Mouse (Mus musculus): ENCODE data around the gene Slc22a5. TPM values are rescaled to one million over a fixed set of nuclear protein-coding genes. Genes with fewer than 3 reads are reported as not detected.
A peak's percentile ranks its signal among the peaks of the same experiment; 100 is the strongest.
"Not testable (repeated sequence)": the region's sequence is repeated elsewhere in the genome, so short reads cannot be mapped to it uniquely, and the experiment has no call there.

Slc22a5 gene
- polyA plus RNA-seq (2012; rRNA removed) (11.4 and 13.2 TPM in 2 replicates), polyA plus RNA-seq (2014; fragmentation: Nextera tagmentation; extraction: Ambion mirVana) (8.9 TPM in 2 replicates)

DNA sequence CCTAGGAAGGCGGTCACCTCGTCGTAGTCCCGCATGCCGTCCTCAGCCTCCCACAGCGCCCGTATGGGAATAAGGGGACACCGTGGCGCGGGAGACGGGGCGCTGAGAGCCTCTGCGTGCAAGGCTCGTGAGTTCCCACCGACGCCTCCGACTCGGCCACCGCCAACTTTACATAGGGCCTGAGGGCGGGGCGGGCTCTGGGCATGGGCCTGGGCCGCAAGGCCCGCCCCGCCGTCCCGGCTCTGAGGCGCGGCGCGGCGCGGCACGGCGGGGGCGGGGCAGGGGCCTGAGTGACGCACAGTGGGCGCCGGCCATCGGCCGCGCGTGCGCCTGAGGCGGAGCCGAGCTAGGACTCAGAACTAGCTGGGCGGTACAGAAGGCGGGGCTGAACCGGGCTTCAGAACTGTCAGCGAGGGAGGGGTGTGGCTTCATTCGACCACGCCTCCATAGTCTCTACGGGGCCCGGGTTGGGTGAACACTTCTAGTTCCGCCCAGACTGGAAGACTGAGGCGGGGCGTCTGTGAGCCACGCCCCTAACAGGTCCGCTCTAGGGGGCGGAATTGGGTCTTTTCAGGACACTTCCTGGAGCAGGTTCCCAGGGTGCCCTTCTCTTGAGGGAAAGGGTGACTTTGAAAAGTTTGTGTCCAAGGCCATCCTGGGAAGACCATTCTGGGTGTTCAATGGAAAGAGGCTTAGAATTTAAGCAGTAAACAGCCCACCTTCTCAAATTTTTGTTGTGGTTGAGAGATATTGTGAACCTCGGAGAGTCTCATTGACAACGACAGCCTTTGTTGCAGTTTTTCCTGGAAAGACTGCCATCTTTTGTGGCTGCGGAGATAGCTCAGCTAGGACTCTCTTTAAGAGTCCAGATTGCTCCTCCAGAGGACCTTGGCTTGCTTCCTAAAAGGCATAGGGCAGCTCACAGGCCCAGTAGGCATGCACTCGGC lies at the start of gene Slc22a5:
TSS of gene Slc22a5 (minus strand) at position 156 of the 947 bp plus-strand sequence.
- TF ChIP-seq POLR2A (IDR thresholded peaks at IDR 0.05; ENCODE audit: borderline replicate concordance, extremely low read depth, insufficient read depth, insufficient read length): 0 out of 2 replicates have a peak, but pooled peaks have one; percentile 39
- peak; percentile 99 for ATAC-seq (ENCODE audit: low FRiP score, low read depth)
- H3K27ac ChIP-seq (replicated peaks; ENCODE audit: low read depth, low read length): 0 out of 2 replicates have a peak within 1 kb of the TSS, but pooled peaks have one; percentile 19

GRCm38 (mm10) chr11:53931944-53932318 lies 40.5 kb upstream of the Slc22a5 start:
- not testable (repeated sequence) for H3K27me3 ChIP-seq (ENCODE audit: control insufficient read depth, insufficient read depth, low read length); H3K9me3 ChIP-seq (ENCODE audit: control insufficient read depth, low read length); DNase-seq (ENCODE audit: low spot score); H3K9ac ChIP-seq (ENCODE audit: low read depth, low read length, severe bottlenecking); H3K4me1 ChIP-seq (ENCODE audit: control insufficient read depth, insufficient read depth, low read length); H3K36me3 ChIP-seq (ENCODE audit: control insufficient read depth, insufficient read depth, low read length); ATAC-seq (ENCODE audit: low FRiP score, low read depth); H3K4me2 ChIP-seq (replicated peaks; ENCODE audit: low read depth, low read length, severe bottlenecking); H3K27ac ChIP-seq (replicated peaks; ENCODE audit: low read depth, low read length); H3K4me3 ChIP-seq (replicated peaks; ENCODE audit: low read length)
- 59% methylated on average over 2 of the region's 4 CpGs for WGBS

More for the DNA sequence above, at the start of gene Slc22a5:
- Histone ChIP-seq H3K4me3 (replicated peaks; ENCODE audit: low read length) (peak within 1 kb of the TSS; percentile 57), H3K4me1 (ENCODE audit: control insufficient read depth, insufficient read depth, low read length) (peaks cover 9% of the 10 kb centered on the region; the same call in 1 of the 2 replicates), H3K9me3 (ENCODE audit: control insufficient read depth, low read length) (no peaks in the 10 kb centered on the region), H3K4me2 (replicated peaks; ENCODE audit: low read depth, low read length, severe bottlenecking) (peak within 1 kb of the TSS; percentile 87), H3K9ac (ENCODE audit: low read depth, low read length, severe bottlenecking) (peak within 1 kb of the TSS; percentile 66), H3K27me3 (ENCODE audit: control insufficient read depth, insufficient read depth, low read length) (no peaks in the 10 kb centered on the region), H3K36me3 (ENCODE audit: control insufficient read depth, insufficient read depth, low read length) (no peaks in the 10 kb centered on the region)
- WGBS: 4% methylated on average over 58 of the region's 63 CpGs
- peak; percentile 99 for DNase-seq (ENCODE audit: low spot score)

- no peak for ATAC-seq (ENCODE audit: low FRiP score, low read depth)
- no peak overlapping the region for H3K4me2 ChIP-seq (replicated peaks; ENCODE audit: low read depth, low read length, severe bottlenecking)
- WGBS: 32% methylated on average over 17 of the region's 17 CpGs
- no peaks in the 10 kb centered on the region for H3K27me3 ChIP-seq (ENCODE audit: control insufficient read depth, insufficient read depth, low read length)
- TF ChIP-seq POLR2A (IDR thresholded peaks at IDR 0.05; ENCODE audit: borderline replicate concordance, extremely low read depth, insufficient read depth, insufficient read length): no peak
- H3K27ac ChIP-seq (replicated peaks; ENCODE audit: low read depth, low read length): no peak overlapping the region
- no peaks in the 10 kb centered on the region for H3K36me3 ChIP-seq (ENCODE audit: control insufficient read depth, insufficient read depth, low read length)
- H3K9ac ChIP-seq (ENCODE audit: low read depth, low read length, severe bottlenecking): no peak overlapping the region
- H3K4me1 ChIP-seq (ENCODE audit: control insufficient read depth, insufficient read depth, low read length): no peaks in the 10 kb centered on the region
- H3K4me3 ChIP-seq (replicated peaks; ENCODE audit: low read length): no peak overlapping the region
- peak; percentile 12 for DNase-seq (ENCODE audit: low spot score)
- H3K9me3 ChIP-seq (ENCODE audit: control insufficient read depth, low read length): no peaks in the 10 kb centered on the region
These were observed 39.9 kb upstream of the Slc22a5 start for GRCm38 (mm10) chr11:53931091-53931943.

DNA sequence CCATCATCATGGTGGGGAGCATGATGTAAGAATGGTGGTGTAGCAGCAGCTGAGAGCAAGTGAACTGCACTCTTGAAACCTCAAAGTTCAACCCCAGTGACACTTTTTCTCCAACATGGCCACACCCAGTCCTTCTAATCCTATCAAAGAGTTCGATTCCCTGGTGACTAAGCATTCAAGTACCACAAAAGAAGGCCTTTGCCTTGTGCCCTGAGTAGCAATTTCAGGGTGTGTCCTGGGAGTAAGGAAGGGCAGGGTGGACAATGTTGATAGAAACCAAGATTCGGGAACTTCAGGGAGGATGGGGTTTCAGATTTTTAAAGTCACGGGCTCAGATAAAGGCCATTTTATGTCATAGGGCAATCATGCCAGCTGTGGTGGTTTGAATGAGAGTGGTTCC lies 38.3 kb upstream of the Slc22a5 start:
- DNase-seq (ENCODE audit: low spot score): no peak
- TF ChIP-seq POLR2A (IDR thresholded peaks at IDR 0.05; ENCODE audit: borderline replicate concordance, extremely low read depth, insufficient read depth, insufficient read length): no peak
- WGBS: 83% methylated on average over 3 of the region's 3 CpGs
- no peaks in the 10 kb centered on the region for H3K4me1 ChIP-seq (ENCODE audit: control insufficient read depth, insufficient read depth, low read length)
- H3K36me3 ChIP-seq (ENCODE audit: control insufficient read depth, insufficient read depth, low read length): no peaks in the 10 kb centered on the region
- no peak overlapping the region for H3K27ac ChIP-seq (replicated peaks; ENCODE audit: low read depth, low read length)
- H3K9ac ChIP-seq (ENCODE audit: low read depth, low read length, severe bottlenecking): no peak overlapping the region
- H3K4me3 ChIP-seq (replicated peaks; ENCODE audit: low read length): no peak overlapping the region
- no peak for ATAC-seq (ENCODE audit: low FRiP score, low read depth)
- no peak overlapping the region for H3K4me2 ChIP-seq (replicated peaks; ENCODE audit: low read depth, low read length, severe bottlenecking)
- H3K27me3 ChIP-seq (ENCODE audit: control insufficient read depth, insufficient read depth, low read length): no peaks in the 10 kb centered on the region
- H3K9me3 ChIP-seq (ENCODE audit: control insufficient read depth, low read length): no peaks in the 10 kb centered on the region

- no peak overlapping the region for H3K9ac ChIP-seq (ENCODE audit: low read depth, low read length, severe bottlenecking)
- H3K9me3 ChIP-seq (ENCODE audit: control insufficient read depth, low read length): no peaks in the 10 kb centered on the region
- DNase-seq (ENCODE audit: low spot score) (no peak), ATAC-seq (ENCODE audit: low FRiP score, low read depth) (no peak)
- 64% methylated on average over 3 of the region's 3 CpGs for WGBS
- no peaks in the 10 kb centered on the region for H3K4me1 ChIP-seq (ENCODE audit: control insufficient read depth, insufficient read depth, low read length)
- H3K36me3 ChIP-seq (ENCODE audit: control insufficient read depth, insufficient read depth, low read length): no peaks in the 10 kb centered on the region
- H3K4me2 ChIP-seq (replicated peaks; ENCODE audit: low read depth, low read length, severe bottlenecking): no peak overlapping the region
- no peak overlapping the region for H3K27ac ChIP-seq (replicated peaks; ENCODE audit: low read depth, low read length)
- TF ChIP-seq POLR2A (IDR thresholded peaks at IDR 0.05; ENCODE audit: borderline replicate concordance, extremely low read depth, insufficient read depth, insufficient read length): no peak
- H3K4me3 ChIP-seq (replicated peaks; ENCODE audit: low read length): no peak overlapping the region
- no peaks in the 10 kb centered on the region for H3K27me3 ChIP-seq (ENCODE audit: control insufficient read depth, insufficient read depth, low read length)
These were observed 37.1 kb upstream of the Slc22a5 start for GRCm38 (mm10) chr11:53928585-53928984.
